In genomic region chr2:72054280-72054679, GRCm38 (mm10) we compare ENCODE assay signal across 9 mouse cellular contexts.
A peak's percentile ranks its signal among the peaks of the same experiment; 100 is the strongest.
DNase-seq lines count a peak whose midpoint lies in the region; ATAC-seq and TF ChIP-seq lines count a peak whose summit lies in the region.
"Had no signal": no experiment of that assay in that cellular context is flagged by ENCODE, and none has a peak within 500 bp of the region (broad histone marks: within the 10 kb centered on the region; RNA-seq: fewer than 3 reads in every experiment).

No protein-coding gene starts in this region.

- H3K79me2 ChIP-seq in myocyte (ENCODE audit: control insufficient read depth, insufficient read depth), result no peaks in the 10 kb centered on the region

- H3K4me3 ChIP-seq in megakaryocyte, embryonic 14.5 days (replicated peaks), result peak overlapping the region; percentile 83
- peak overlapping the region; percentile 9 for H3K4me3 ChIP-seq in myocyte
- H3K4me3 ChIP-seq: erythroblast, embryonic 14.5 days had no signal

- H3K27me3 ChIP-seq in megakaryocyte, embryonic 14.5 days (replicated peaks), result peaks cover 9% of the 10 kb centered on the region
- no peaks in the 10 kb centered on the region for H3K27me3 ChIP-seq in myocyte (ENCODE audit: control insufficient read depth, insufficient read depth, insufficient read length)

- H3K36me3 ChIP-seq in megakaryocyte, embryonic 14.5 days (replicated peaks; ENCODE audit: low read length), result no peaks in the 10 kb centered on the region
- H3K36me3 ChIP-seq in myocyte (ENCODE audit: control insufficient read depth, insufficient read depth), result no peaks in the 10 kb centered on the region

- peaks cover 22% of the 10 kb centered on the region for H3K4me1 ChIP-seq in megakaryocyte, embryonic 14.5 days

- TF ChIP-seq POLR2A in myocyte (IDR thresholded peaks at IDR 0.05; ENCODE audit: insufficient read length, low read depth), result no peak

- H3K4me2 ChIP-seq in myocyte (ENCODE audit: low read depth), result peak overlapping the region; percentile 76

- DNase-seq in adrenal gland, adult (ENCODE audit: inconsistent age in 2 of 2, low spot score in 1 of 2), result peak; percentile 55 to 88
- no peak for DNase-seq in adrenal gland, postnatal 4 days (ENCODE audit: low spot score in 2 of 2)
- DNase-seq in kidney, adult 18-20 months, result peak; percentile 39
- no peak for DNase-seq in left cerebral cortex, adult 8-10 months (ENCODE audit: low spot score in 2 of 2)
- no peak for DNase-seq in testis, postnatal 10 days (ENCODE audit: low spot score)

- H3ac ChIP-seq in myocyte (ENCODE audit: control insufficient read depth, insufficient read length), result no peak overlapping the region

- no peak for ATAC-seq in megakaryocyte, adult 5-6 weeks (ENCODE audit: poor library complexity, severe bottlenecking)

- H3K9me3 ChIP-seq in megakaryocyte, embryonic 14.5 days, result no peaks in the 10 kb centered on the region

TF ChIP-seq in myocyte, 11 proteins besides CTCF, POLR2A, EP300 and RAD21:
- TF ChIP-seq TCF3 (IDR thresholded peaks at IDR 0.05; ENCODE audit: insufficient read length, low read depth) (no peak), MYOD1 (IDR thresholded peaks at IDR 0.05; ENCODE audit: control insufficient read depth in 1 of 3, insufficient read length in 2 of 3, low read depth in 2 of 3) (no peak), POLR2AphosphoS2 (IDR thresholded peaks at IDR 0.05; ENCODE audit: insufficient read length, low read depth) (no peak), CEBPB (IDR thresholded peaks at IDR 0.05; ENCODE audit: insufficient read depth, poor library complexity, severe bottlenecking) (no peak), USF1 (IDR thresholded peaks at IDR 0.05; ENCODE audit: low read depth) (no peak), TCF12 (IDR thresholded peaks at IDR 0.05; ENCODE audit: insufficient read depth, poor library complexity, severe bottlenecking) (no peak), MYOG (IDR thresholded peaks at IDR 0.05; ENCODE audit: control insufficient read depth in 1 of 3, insufficient read depth in 1 of 3, insufficient read length in 2 of 3, low read depth in 2 of 3) (no peak), MAX (IDR thresholded peaks at IDR 0.05; ENCODE audit: low read depth) (no peak), SRF (IDR thresholded peaks at IDR 0.05; ENCODE audit: control insufficient read depth, insufficient read length, low read depth) (no peak), E2F4 (IDR thresholded peaks at IDR 0.05; ENCODE audit: insufficient read depth) (no peak), REST (IDR thresholded peaks at IDR 0.05; ENCODE audit: insufficient read depth, insufficient read length) (no peak)

Comparison
In these comparisons a context has a peak if more than half of its experiments do, and no peak if none do; other contexts are left out.
1. DNase-seq: peak in adrenal gland, adult (2 of 2) and kidney, adult 18-20 months (single experiment); none in adrenal gland, postnatal 4 days (0 of 2), left cerebral cortex, adult 8-10 months (0 of 2) and testis, postnatal 10 days (single experiment).